Mouse (Mus musculus) adrenal gland, adult 18-20 months (tissue): ENCODE results near the gene Sept8. TPM values are rescaled to one million over a fixed set of nuclear protein-coding genes. Genes with fewer than 3 reads are reported as not detected.
A peak's percentile ranks its signal among the peaks of the same experiment; 100 is the strongest.

Experiments used
- DNase-seq, 2 experiments: peaks; one replicate each; pipeline ENCODE4 v3.0.0; 2021 to 2022; ENCODE audit warnings: low spot score in 2 of 2
- total RNA-seq, 2 experiments: library from RNA; stranded (reverse); gene quantifications; 1 replicate in 1 of 2; 2 replicates in 1 of 2; pipeline ENCODE4 v1.2.3; 2021

Sept8 gene
- total RNA-seq, 2 experiments from 2014 or later = 28.9 to 32.1 TPM

DNA sequence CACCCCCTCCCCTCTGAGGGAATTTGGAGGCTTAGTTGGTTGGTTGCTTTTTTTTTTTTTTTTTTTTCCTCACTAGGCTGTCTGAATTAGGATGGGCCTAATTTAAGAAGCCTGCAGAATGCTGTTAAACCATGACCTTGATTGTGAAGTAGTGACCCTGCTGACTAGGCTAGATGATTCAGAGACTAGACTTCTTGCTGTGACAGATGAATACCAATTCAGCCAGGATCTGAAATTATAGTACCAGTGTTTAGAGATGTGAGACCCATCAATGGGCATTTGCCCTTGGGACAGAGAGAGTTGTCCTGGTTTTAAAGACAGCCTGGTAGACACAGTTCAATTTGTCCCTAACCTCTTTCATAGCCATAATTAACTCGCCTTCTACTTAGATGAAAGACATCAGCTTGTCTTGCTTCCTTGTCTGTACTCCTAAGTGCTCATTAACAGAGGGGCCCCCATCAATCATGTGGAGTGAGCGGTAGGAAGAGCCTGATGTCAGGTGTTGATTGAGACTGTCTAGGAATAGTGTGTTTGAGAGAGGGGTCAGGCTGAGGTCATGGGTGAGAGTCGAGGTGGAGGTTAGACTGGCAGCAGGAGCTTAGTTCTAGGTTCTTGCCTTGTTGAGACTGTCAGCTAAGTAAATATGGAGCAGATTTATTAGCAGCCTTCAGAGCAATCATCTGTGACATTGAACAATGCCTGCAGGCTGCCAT is 25.7 kb upstream of the Sept8 start:
- no peak for DNase-seq

DNA sequence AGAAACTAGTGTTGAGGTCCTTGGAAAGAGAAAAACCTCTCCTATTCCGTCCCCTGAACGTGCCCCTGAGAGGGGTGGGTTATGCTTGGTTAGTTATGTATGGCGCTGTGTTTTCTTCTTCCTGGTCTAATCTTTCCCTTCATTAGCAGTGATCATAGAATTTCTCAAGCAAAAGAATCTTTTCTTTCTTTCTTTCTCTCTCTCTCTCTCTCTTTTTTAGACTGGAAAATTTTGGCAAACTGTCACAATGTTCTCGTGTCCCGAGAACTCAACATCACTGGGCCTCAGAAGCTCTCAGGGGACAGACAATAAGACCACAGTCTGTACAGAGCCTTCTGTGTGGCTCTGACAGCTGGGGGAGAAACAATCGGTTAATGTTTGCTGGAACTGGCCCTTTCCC is 23.6 kb upstream of the Sept8 start:
- DNase-seq = no peak

DNA sequence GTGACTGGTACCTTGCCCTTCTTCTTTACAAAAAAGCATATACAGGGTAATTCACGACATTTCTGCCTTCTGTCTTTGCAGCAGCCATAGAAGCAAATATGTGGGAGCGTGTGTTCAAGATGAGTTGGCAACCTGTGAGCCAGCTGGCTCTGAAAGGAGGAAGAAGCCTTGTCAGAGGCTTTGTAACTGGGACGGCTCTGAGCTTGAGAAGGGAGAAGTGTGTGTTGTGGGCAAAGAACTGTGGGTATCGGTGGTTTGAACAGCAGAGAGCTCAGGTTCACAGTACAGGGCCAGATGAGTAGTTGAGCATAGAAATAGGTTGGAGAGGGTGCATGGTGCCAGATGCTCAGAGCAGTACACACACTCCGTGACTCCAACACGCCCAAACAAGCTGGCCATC is 22.1 kb upstream of the Sept8 start:
- no peak for DNase-seq

DNA sequence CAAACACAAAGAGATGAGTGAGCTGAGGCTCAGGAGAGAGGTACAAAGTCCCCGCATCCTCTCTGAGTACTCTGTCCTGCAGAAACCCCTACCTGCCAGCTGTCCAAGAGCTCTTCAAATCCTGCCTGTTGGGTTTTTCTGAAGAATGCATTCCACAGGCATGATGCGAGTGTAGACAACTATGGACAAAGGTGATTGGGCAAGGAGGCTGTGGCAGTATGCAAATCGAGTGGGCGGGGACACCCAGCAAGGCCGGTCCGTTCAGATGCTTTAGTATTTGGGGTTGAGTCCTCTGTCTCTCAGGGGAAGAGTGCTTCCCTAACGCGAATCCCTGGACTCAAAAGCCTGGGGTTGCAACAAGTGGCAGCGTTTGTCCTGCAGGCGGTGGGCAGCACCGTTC is 18.5 kb upstream of the Sept8 start:
- no peak for DNase-seq

DNA sequence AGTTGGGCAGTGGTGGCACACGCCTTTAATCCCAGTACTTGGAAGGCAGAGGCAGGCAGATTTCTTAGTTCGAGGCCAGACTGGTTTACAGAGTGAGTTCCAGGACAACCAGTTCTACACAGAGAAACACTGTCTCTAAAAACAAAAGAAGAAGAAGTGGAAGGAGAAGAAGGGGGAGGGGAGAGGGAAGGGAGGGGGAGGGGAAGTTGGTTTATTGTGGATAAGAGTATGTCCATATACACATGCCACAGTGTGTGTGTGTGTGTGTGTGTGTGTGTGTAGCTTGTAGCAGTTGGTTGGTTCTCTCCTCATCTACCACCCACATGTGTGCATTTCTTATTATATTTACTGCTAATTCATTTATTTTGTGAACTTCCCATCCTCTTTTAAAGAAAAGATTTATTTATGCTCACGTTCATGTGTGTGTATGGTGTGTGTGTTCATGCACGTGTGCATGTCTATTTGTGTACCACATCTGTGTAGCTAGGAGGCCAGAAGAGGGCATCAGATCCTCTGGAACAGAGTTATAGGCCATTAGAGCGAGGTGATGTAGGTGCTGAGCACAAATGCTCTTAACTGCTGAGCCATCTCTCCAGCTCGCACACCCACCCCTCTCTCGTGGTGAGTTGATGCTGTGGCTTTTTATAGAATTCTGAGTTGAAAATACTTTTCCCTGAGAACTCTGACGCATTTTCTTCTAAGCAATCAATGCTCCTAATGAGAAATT is 16.9 kb upstream of the Sept8 start:
- no peak for DNase-seq

DNA sequence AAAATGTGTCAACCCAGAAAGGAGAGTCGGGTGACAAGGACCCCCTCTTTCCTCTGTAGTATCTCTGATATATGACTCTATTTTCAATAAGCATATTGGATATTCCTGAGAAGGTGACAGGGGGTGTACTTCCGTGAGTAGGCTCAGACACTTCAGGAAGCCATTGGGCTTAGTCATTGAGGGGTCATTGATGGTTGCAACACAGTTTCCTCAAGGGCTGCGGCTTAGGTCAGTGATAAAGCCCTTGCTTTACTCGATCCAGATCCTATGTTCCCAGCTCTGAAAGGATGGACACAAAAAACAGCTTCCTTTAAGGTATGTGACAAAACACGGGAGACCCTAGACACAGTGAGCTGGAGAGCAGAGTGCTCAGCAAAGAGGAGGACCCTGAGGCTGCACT is 15.3 kb upstream of the Sept8 start:
- no peak for DNase-seq

DNA sequence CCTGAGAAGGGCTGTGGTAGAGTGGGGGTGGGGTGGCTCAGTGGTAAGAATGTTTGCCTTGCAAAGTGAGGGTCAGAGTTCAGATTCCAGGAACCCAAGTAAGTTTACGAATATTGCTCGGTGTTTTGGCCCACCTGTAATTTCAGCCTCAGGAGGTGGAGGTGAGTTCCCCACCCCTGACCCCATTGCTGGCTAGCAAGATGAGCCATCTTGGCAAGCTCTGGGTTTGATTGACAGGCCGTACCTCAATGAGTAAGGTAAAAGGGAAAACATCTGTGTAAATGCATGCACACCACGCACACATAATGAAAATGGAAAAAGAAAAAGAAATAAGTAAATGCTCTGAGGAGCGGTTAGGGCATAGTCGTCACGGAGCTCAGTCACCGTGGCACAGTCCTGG is 14.7 kb upstream of the Sept8 start:
- DNase-seq = no peak

DNA sequence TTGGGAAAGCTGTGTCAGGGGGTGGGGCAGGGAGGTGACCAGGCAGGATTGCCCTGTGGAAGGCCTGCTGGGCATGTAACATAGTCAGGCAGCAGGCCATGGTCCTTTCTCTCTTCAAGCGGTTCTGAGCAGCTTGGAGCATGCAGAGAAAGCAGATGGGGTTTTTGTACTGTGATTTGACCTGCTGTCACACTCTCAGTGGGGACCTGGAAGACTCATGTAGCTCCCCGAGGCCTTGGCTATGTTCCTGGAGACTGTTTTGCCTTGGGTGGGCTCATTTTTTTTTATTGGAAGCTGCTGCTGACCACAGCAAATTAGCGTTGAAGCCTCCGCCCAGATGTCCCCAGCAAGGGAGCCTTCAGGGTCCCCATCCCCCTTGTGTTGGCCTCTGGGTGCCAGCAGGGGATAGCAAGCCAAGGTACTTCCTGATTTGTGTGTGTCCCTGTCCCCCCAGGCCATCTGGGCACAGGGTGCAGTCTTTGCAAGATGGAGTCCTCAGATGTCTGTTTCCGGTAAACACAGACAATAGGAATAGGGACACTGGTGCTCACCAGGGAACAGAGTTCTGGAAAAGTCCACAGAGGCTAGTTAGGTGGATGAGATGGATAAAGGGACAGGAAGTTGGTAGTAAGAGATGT is 13.9 kb upstream of the Sept8 start:
- no peak for DNase-seq

DNA sequence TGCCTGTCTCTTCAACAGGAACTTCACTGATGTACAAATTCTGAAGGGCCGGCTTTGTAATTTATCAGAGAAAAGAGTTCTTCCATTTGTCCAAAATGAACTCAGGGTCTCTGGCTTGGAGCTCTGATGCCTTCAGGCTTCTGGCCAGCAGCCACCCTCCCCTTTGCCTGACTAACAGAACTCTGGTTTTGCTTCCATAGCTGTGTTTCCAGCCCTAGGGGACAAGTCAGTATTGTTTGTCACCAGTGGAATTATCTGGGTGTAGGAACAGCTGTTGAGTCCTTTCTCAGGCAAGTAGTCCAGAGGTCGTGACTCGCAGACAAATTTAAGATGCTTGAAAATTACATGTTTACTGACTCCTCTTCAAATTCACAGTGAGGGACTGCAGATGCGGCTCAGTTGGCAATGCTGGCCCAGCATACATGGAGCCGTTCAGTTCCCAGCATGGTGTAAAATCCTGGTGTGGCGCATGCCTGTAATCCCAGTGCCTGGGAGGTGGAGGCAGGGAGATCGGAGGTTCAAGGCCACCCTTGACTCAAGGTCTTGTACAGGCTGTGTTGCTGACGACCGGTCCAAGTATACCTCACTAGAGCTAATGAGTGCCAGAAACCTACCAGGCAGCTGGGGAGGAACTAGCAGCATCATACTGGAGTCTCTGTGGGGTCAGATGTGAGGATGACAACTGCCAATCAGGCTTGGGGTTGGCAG is 11.8 kb upstream of the Sept8 start:
- no peak for DNase-seq

DNA sequence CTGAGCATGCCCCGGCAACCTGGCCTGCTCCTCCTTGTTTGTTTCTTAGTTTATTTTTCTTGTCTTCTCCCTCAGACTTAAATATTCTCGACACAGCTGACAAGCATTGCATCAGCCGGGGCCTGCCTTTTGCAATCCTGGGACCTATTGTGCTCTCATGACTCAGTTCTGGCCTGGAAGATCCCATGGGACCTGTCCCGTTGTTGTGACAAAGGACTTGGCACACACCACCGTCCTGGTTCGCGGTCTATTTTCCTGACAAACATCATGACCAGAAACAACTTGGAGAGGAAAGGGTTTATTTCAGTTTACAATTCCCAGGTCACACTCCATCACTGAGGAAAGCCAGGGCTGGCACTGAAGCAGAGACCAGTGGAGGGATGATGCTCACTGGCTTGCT is 10.9 kb upstream of the Sept8 start:
- DNase-seq = peak; percentile 42 to 56

DNA sequence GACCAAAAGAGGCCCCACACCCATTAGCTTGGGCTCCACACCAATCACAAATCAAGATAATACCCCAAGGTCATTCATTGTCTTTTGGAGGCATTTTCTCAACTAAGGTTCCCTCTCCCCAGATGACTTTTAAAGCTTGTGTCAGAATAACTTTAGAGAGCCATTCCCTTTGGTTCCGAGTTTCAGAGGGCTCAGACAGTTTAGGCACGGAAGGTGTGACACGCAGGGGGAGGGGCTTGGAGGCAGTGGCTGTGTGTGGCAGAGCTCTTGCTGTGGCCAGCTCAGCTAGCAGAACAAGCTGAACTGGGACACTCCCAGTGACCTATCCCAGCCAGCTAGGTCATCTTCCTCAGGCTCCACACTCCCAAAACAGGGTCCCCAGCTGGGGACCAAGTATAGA is 10.5 kb upstream of the Sept8 start:
- DNase-seq = no peak

DNA sequence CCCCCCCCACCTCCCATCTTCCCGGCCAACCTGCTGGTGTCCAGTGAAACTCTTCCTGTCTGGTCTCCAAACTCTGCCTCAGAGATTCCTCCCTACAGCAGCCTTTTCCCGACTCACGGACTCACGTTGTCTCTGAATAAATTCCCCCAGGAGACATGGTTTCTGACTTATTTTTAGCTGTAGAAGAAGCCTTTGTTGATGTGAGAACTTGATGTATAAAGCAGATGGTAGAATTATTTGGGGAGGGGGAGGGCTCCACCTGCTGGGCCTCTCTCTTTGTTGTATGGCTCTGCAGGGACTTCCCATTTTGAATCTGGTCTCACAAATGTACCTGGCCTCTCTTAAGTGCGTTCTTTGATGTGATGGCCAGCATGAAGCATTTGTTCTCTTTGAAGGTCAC is 8.7 kb upstream of the Sept8 start:
- DNase-seq = no peak

DNA sequence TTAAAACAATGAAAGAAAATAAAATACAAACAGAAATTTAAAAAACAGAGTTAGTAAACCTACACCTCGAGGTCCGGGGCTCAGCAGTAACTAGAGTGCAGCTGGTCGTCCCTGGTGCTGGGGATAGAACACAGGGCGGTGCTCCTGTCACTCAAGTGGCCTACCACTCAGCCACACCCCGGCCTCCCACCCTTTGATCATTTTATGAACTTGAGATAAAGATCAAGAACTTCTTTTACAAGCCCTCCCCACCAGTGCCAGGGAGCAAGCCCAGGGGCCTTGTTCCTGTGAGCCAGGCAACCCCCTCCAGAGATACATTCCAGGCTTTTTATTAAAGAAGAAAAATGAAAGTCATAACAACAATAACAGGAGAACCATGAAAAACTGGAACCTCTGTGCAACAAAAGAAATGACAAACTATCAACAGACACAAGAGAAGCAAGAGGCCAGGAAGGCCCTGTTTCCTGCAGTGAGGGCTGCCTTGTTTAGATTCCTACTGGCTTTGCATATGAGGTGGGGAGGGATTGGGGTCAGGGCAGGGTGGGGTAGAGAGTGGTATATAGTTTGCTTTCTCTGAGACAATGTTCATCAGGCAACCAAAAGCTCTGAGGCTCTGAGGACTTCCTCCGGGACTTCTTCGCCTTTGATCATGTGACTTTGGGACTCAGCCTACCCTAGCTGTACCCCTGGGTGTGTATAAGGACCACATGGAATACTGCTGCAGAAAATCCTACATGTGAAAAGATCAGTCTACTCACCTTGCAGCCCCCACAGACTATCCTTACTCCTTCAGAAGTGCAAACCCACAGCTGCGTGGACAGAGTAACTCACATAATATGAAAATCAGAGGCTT is 2.1 kb upstream of the Sept8 start:
- no peak for DNase-seq

DNA sequence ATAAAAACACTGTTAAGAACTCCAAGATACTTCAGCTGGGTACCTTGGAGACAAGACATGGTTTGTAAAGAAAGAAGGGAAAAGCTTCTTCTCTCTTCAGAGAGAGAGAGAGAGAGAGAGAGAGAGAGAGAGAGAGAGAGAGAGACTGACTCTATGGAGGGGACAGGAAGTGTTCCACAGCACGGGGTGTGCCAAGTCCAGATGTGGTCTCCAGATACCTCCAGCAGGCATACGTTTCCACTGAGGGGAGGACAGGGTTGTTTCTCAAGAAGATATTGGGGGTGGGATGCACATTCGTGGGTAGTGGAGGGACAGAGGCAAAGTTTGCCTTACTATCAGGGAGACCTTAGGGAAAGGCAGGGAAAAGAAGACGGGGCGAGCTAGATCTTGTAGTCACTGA is 298 bp upstream of the Sept8 start:
- no peak for DNase-seq

DNA sequence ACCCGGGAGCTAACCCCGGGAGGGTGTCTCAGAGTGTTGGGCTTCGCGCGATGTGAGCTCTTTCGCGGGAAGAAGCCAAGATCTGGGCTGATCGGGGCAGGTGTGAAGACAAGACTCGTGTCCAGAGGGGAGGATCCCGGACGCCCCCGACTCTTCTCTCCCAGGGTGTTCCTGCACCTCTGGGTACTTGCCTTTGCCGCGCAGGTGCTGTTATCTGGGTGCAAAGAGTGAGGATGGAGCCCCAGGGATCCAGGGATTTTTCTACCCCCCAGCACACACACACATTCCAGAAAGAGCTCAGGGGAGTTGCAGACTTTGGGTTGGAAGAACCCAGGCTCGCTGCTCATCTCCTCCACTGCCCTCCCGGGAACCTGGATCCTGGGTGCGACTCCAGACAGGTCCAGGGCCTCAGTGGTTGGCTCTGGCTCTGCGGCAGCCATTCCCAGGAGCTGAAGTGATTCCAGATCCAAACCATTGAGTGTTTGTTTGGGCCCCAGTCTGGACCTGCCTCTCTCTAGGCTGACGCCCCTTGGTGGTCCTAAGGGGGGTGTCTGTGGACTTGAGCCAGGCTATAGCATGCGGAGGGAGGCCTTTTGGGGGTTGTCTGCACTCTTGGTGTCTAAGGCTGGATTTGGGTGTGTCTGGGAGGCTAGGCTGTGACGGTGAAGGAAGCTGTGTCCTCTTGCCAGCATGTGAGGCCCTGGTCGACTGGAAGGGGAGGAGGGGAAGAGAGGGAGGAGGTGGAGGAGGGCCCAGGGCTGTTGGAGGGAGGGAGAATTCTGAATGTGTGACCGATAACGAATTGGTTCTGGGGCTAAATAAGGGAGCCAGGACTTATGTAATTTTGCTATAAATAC is 1.3 kb downstream of the Sept8 start:
- peak; percentile 26 to 37 for DNase-seq

DNA sequence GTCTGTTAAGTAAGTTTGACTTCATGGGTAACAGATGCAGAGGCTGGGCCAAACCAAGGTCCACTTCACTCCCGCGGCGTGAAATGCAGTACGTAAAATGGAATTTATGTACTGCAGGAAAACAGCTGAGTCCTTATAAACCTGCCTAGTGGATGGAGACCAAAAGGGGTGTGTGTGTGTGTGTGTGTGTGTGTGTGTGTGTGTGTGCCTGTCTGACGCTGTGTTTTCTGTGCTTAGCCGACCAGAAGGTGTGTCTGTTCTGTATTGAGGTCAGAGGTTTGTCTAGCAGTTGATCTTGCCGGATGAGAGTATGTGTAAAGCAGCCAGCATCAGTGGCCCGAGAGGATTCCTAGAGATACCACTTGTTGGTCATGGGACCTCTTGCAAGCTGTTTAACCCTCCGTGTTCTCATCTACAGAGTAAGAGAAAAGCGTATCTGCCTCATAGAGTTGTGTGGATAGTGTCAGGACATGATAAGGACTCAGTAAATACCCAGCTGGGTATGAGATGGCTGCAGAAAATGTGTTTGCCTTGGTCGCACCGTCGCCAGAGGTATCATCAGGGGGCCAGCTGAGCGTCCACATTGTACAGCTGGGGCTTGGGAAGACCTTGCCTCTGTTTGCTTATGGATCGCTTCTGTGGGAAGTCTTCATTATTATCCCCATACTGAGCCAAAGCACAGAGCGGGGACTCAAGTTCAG is 2.2 kb downstream of the Sept8 start:
- no peak for DNase-seq

DNA sequence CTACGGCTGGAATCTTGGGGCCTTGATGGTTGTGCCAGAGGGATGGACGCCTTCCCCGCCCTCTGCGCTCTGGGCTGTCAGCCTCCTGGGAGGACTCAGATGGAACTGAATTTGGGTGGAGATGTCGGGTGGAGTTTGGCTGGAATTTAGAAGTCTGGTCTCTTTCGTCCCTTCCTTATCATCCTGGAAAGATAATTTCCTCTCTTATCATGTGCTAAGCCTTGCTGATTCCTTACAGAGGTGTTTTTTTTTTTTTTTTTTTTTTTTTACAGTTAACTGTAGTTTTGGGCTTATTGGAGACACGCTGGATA is 2.7 kb downstream of the Sept8 start:
- DNase-seq = no peak

DNA sequence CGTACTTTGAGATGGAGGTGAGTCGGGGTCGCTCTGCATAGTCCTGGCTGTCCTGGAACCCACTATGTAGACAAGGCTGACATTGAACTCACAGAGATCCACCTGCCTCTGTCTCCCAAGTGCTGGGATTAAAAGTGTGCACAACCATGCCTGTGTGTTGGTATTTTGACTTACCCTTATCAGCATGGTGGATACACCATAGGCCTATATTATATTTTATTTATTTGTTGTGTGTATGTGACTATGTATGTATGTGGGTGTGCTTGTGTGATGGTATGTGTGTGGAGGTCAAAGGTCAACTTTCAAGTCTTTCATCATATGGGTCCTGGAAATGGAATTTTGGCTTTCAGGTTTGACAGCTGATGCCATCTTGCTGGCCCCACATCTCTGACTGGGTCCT is 3.3 kb downstream of the Sept8 start:
- DNase-seq = no peak

DNA sequence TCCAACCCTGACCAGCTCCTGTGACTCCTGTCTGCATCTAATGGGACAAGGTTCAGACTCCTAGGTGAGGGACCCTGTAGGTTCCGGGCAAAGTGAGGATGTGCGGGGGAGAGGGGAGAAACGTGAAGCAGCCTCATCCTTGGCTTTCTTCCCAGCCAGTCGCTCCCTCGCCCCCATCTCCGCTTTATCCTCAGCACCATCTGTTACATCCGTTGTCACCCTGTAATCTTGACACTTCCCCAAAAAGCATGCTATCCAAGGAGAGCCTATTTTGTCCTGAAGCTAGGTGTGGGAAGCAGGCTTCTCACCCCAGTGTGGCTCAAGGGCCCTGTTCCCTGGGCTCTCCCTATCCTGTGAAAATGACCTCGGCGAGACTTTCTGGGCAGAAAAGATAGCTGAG is 3.9 kb downstream of the Sept8 start:
- DNase-seq = no peak
